Mouse (Mus musculus) induced T-regulatory cell, adult 2 months (primary cell): ENCODE measurements around the gene Dlgap4.

Experiments
- DNase-seq: peaks from one replicate; pipeline ENCODE4 v3.0.0-alpha.2; 2012; ENCODE audit warnings: low read depth

The Dlgap4 gene

DNA sequence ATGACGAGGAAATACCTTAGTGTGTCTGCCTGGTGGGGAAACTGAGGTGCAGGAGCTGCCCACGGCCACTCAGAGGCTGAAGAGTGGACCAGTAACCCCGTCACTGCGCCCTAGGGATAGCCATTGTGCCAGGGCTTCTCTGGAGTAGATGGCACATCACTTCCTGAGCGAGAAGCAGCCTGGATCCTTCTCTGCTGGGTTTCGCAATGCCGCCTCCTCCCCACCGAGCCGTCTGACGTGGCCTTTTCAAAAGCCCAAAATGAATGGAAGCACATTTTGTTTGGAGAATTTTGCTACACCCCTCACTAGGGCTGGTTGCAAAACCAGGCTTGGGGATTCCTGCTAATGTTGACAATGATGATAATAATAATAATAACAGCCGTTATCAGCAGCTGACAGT, 4.0 kb downstream of the Dlgap4 start:
- DNase-seq, result no peak

DNA sequence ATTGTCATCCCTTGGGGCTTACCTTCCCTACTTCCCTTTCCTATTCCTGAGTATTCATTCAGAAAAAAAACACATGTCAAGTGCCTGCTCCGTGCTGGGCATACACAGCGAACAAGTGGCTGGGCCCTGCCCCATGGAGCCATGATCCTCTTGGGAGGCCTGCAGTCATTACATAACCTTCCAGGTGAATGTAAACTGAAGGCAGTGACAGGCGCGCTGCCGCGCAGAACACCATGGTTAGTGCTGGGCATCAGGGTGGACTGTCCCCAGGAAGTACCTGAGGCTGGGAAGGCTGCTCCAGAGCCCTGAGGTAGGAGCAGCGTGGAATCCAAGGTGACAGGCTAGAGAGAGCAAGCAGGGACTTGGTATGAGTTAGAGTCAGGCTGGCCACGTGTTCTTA, 7.4 kb downstream of the Dlgap4 start:
- DNase-seq, result no peak

DNA sequence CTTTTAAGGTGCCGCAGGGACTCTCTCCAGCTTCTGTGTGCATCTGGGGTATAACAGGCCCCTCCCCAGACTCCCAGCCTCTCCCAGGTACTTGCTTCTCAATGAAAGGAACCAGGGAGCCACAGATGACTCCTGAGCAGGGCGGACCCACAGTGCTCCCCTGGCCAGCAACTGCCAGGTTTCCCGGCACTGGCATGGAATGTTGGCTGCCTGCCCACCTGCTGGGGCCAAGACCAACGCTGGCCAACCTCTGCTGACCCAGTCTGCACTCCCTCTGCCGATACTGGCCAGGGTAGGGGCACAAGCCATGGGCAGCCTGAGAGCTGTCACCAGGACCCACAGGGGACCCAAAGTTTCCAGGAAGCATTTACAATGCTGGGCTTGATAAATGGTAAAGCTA, 7.9 kb downstream of the Dlgap4 start:
- no peak for DNase-seq

DNA sequence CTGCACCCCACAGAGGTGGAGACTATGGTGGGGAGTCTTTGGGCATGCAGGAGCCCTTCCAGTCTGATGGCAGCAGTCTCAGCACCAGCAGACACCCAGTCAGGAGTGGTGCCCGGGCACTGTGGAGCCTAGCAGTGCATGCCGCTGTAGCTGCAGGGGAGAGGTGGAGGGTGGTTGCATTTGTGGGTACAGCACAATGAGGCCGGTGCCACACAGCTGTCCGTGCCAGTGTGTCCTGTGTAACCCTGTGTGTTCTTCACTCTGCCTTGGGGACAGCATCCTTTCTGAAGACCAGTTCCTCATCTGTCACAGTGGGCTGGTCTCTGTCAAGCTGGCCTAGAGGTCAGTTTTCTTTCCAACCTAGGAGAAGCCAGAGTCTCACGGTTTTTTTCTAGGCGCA, 8.7 kb downstream of the Dlgap4 start:
- no peak for DNase-seq

DNA sequence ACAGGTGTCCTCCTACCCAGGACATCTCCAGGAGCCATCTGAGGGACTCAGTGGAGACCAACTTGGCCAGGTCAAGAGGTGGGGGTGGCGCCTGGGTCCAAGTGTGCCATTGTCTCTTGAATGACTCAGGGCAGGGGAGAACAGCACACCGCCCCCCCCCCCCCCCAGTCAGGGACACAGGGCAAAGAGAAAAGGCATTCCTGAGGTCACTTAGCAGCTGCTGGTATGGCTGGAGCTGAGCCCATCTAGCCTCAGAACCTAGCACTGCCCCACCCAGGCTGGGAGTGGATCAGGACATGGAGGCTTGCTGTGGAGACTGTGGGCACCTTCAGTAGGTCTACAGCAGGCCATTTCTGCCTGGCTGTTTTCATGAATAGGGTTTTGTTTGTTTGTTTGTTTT, 9.7 kb downstream of the Dlgap4 start:
- DNase-seq, result no peak

DNA sequence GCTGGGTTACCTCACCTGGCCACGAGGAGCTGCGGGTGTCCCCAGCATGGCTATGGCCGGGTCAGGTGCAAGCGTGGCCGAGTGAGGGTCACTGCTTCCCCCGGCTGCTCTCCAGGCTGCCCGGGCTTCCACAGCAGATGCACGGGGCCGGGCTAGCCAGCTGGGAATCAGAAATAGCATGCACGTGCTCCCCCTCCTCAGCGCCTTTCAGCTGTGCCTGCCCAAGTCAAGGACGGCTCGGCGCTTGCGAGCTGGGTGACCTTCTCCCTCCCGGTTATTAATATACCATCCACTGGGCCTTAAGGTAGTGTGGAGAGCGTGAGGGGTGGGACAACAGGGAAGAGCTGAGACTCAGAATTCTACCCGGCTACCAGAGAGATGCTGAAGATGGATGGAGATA, 11.8 kb downstream of the Dlgap4 start:
- DNase-seq, result no peak

DNA sequence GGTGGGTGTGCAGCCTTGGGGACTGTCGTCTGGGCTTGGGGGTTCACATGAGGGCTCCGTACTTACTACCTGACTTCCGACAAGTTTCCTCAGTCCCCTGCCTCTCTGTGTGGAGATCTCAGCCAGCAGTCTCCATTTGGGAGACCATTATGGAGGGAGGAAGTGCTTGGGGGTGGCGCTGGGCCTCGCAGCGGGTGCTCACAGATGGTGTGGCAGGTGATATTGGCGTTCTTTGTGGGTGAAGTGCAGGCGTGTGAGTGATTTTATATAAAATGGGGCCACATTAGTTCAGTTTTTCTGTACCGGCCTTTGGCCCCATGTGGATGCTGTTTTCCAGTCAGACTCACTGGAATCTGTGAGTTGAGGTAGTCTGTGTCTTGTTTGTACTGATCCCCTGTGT, 12.6 kb downstream of the Dlgap4 start:
- no peak for DNase-seq

DNA sequence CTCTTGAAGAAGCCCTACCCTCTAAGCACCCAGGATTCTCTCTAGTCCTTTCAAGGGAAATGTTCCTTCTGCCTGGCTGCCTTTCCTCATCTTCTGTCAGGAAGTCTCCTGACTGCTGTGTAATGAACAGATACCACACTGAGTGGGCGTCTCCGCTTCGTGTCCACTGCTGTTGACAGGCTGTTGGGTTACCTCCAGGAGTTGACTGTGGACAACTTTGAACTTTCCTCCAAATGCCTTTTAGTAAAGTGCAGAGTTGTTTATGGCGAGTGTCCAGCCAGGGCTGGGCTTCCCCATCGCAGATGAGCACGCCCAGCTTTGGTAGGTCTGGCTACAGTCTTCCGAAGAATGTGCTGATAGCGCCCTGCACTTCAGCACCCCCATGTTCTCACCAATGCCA, 13.0 kb downstream of the Dlgap4 start:
- no peak for DNase-seq

DNA sequence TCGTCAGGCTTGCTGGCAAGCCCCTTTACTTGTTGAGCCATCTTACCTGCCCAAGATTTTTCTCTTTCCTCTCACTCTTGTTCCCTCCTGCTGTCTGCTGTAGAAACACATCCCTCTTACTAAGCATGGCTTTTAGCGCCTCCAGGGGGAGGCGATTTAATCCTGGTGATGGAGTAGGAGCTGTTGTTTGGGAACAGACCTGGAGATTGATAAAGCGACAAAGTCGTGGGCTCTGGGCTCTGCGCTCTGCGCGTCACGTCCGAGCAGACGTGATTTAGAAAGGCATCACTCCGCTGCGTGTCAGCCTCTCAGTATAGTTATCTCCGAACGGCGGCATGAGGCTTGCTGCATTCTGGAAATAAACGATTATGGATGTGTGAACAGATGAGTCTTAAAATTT, 14.4 kb downstream of the Dlgap4 start:
- DNase-seq, result no peak

DNA sequence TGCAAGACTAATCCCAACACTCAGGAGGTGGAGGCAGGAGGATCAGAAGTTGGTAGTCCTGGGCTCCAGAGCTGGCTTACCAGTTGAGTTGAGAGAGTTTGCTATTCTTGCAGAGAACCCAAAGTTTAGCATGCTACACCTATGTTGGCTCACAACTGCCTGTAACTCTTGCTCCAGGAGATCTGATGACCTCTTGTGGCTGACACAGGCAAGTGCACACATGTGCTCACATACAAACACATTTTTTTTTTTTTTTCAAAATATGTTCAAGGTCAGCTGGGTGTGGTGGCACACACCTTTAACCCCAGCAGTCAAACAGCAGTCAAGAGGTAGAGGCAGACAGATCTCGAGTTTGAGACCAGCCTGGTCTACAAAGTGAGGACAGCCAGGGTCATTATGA, 16.8 kb downstream of the Dlgap4 start:
- no peak for DNase-seq

DNA sequence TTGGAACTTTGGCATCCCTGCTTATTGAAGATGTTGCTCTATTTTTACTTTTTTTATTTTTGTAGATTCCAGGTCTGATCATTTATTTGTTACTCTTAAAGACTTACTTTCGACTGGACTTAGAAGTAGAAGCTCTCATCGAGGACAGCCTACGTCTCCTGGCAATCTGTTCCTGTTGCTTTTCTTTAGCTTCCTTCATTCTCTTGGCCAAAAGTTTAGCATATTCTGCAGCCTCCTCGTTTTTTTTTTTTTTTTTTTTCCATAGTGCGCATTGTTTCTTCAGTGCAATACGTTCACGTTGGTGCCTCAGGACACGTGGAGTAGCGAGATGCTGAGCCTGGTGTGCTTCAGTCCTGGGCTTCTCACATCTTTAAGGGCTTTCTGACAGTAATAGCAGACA, 19.2 kb downstream of the Dlgap4 start:
- no peak for DNase-seq

DNA sequence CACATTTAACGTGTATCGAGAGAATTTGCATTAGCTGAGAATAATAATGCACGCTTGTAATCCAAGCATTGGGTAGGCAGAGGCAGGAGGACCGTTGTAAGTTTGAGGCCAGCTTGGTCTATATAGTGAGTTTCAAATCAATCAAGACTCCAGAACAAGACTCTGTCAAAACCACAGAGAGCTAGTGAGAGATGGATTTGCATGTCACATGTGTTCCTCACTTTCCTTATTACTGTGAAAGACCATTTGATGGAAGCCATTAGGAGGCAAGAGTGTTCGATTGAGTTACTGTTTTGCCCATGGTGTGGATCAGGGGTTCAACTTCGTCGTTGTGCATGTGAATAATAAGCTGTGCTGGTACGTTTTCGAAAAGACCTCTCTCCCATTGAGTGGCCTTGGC, 21.6 kb downstream of the Dlgap4 start:
- DNase-seq, result no peak

DNA sequence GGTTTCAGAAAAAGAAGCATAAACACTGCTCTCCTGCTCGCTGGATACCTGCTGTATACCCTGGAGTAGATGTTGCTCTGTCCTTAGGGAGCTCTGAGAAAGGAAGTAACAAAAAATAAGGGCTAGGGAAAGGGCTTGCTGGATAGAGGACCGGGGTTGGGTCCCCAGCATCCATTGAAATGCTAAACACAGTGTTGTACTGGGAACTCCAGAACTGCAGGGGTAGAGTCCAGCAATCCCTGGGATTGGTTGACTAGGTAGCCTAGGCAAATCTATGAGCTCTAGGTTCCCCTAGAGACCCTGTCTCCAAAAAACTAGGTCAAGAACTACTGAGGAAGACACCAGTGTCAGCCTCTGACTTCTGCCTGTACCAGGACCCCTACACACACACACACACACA, 27.6 kb downstream of the Dlgap4 start:
- no peak for DNase-seq

DNA sequence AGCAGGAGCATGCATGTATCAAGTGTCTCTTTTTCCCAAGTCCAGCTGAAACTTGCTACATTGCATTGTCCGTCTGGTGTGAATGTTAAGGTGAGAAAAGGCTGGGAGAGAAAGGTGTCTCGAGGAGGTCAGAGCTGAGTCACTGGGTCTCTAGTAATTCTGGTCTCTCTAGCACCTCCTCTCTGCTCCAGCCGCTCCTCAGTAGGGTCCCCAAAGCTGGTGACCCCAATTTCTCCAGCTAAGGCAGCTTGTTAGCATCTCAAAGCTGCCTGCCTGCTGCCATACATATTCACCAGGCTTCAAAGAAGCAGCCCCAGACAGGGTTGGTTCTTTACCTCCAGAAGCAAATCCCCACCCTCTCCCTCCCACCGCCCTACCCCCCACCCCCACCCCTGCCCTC, 29.4 kb downstream of the Dlgap4 start:
- DNase-seq, result no peak

DNA sequence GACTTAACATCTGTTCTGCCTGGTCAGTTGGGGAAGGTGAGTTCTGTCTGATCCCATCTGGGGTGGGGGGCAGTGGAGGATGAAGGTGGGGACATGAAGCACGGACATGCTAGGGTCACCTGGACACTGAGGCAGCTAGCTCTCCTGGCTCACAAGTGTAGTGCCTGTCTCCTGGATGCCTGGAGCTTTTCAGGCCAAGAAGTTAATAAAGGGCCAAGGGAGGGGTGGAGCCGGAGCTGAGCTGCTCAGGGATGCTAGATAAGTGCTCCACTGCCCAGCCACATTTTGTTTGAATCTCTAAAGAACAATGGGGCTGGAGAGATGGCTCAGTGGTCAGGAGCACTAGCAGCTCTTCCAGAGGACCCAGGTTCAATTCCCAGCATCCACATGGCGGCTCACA, 29.9 kb downstream of the Dlgap4 start:
- no peak for DNase-seq

DNA sequence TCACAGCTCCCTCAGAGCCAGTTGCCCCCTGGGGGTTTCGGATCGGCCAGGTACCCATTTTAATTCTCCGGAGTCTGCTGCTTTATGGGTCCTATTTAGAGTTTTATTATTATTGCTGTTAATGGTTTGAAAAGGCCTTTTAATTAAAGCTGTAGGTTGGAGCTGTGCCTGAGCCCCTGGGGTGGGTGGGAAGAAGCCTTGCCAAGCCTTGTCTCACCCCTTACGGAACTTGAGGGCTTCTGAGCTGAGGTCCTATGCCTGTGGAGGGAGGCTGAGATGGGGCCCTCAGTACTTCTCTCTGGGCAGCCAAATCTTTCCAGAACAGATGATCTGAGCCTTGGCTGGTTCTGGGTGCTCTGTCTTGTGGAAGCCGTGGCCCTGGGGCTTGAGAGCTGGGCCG, 31.6 kb downstream of the Dlgap4 start:
- no peak for DNase-seq

DNA sequence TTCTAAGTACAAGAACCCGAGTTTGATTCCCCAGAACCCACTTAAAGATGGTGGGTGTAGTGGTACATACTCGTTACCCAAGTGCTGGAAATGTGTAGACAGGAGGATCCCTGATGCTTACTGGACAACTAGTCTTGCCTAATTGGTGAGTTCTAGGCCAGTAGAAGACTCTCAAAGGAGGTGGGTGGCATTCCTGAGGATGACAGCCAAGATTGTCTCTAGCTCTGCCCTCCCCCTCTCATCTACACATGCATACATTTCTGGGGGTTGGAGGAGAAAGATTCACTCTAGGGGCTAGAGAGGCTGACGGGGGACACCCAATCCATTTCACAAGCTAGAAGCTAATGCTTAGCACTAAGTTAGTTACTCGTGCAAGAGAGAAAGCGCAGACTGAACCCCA, 33.4 kb downstream of the Dlgap4 start:
- DNase-seq, result no peak

DNA sequence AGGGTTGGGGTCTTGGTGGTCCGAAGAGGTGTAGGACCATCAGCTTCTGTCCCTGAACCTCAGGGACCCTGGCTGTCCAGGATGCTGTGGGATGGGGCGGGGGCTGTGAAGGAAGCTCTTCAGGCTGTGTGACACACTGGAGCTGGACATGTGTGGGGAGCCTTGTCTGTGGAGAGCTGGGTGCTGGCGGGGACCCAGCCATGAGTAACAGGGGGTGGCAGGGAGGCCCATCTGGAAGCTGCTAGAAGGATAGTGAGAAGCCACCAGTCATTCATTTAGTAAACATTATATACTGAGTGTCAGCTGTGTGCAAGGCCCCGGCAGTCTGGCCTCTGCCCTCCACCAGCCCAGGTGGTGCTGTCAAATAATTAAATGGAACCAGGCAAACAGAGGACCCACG, 34.5 kb downstream of the Dlgap4 start:
- DNase-seq, result no peak

DNA sequence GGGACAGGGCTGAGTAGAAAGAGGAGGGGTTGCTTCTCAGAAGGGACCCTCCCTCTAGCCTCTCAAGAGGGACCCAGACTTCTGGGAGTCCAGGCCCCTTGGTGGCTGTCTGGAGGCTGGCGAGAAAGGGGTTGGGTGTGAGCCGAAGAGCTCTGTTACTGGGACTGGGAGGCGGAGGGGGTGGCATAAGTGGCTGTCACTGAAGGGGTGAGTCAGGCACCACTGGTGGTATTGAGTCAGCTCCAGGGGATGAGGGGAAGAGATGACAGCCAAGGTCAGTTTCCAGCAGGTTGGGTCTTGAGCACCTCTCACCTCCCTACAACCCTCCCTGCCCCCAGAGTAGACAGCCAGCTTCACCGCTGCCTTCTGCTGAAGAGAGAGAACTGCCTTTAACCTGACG, 35.9 kb downstream of the Dlgap4 start:
- no peak for DNase-seq

DNA sequence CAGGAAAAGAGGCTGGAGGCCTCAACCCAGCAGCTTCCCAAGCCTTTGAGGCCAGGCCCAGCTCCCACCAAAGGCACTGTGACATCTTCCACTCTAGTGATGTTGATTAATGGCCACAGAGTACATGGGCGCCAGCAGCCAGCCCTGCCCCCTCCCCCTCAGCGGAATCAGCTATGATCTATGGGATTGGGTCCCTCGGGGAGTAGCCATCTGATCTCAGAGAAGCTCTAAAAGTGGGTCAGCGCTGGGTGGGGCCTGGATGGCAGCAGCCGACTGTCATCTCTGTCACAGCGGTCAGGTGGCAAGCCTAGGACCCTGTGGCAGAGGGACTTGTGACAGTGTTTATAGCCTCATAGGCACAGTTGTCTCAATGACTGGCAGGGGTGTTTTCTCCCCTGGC, 37.5 kb downstream of the Dlgap4 start:
- no peak for DNase-seq

DNA sequence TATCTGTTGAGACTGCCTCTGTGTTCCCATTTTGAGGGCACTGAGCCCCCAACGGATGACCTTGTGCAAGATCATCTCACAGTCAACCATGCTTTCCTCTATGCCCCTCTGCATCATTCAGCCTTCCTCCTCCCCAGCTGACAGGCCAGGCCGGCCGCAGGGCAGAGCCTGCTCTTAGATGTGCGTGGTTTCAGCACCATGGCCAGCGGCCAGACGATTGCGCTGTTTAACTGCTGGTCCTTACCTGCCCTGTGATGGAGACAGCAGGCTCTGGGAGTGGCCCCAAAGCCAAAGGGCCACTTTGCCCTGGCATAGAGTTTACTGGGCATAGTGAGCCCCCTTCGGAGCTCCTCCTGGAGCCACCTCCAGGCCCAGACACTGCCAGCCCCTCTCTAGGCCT, 39.3 kb downstream of the Dlgap4 start:
- DNase-seq, result peak; percentile 44

DNA sequence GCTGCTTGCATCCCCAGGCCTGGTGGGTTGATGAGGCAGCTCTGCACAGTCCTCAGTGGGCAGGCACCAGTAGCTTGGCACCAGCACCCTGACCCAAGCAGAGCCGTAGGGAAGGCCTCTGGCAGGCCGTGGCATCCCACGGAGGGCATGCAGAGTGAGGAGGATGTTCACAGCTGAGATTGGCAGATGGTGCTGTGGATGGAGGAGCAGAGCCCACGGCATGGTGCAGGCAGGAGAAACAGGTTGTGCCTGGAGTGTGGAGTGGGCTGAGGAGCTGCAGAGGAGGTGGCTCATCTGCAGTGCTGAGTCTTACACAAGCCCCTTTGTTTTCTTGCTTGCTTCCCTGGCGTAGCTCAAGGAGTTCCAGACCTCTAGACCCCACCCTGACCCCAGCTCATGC, 40.6 kb downstream of the Dlgap4 start:
- DNase-seq, result no peak

DNA sequence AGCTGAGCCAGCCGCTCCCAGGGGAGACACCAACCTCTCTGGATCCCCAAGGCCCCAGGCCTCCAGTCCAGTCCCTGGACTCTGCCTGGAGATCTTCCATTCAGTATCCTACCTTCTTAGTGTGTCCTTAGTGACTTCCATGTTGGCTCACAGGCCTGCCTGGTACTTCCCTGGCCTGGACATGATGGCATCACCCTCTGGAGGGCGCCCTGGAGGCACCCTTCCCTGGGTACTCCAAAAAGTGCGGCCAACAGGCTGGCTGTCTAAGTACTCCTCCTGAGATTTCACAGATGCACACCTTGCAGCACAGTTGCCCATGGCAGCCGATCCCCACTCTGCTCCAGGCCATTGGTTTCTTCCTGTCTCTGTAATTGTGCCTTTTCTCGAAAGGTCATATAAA, 42.1 kb downstream of the Dlgap4 start:
- no peak for DNase-seq

DNA sequence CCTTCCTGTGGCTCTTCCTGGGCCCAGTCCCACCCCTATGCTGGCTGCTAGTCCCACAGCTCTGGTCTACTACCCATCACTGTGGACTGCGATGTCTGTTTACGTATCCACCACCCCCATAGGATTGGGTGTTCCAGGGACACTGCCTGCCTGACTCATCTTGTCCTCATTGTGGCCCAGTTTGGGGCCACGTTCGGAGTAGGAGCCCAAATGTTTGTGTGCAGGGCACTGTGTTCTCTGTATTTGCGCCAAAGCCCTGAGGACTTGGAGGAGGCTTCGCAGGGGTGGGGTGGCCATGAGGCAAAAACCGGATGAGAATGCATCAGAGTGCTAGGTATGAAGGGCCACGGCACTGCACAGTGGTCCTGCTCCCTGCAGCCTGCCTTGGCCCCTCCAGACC, 44.0 kb downstream of the Dlgap4 start:
- DNase-seq, result no peak

DNA sequence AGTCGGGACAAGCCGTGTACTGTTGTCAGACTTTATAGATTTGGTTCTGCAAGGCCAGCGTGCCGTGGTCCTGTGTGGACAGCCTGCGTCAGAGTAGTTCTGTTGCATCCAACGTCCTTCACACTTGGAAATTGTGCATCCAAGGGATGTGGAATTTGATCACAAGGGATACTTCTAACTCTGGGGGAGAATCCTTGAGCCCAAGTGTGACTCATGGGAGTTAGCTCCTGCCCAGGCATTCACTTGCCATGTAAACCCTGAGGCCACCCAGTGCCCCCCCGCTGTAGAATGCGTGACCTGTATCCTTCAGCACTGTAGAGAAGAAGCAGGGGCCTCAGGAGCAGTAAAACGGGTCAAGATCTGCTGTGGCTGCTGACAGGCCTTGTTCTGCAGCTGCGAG, 44.7 kb downstream of the Dlgap4 start:
- no peak for DNase-seq

DNA sequence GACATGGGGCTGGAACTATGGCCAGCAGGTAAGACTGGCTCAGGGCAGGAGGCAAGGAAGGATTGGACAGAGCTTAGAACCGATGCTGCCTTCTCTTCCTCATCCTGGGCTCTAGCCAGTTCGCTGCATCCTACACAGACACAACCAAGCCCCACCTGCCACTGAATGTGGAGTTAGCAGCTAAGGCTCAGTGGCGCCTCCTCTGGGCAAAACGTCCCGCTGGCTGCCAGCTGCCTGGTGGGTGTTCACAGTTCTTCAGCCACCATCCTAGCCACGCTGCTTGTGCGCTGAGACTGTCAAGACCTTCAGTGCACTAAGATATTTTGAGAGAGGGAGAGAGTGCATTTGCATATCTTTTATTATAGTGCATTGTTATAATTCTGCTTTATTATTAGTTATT, 45.2 kb downstream of the Dlgap4 start:
- no peak for DNase-seq
